Mouse (Mus musculus): Measurements from ENCODE around the gene Inpp4b.

GRCm38 (mm10) chr8:81452082-81452481, 109.7 kb downstream of the Inpp4b start:
- TF ChIP-seq CTCF (conservative IDR thresholded peaks at IDR 0.05; ENCODE audit: insufficient read depth, insufficient read length, low read depth, low read length) (no peak), POLR2A (IDR thresholded peaks at IDR 0.05; ENCODE audit: low read depth, low read length) (no peak)
